Mouse (Mus musculus) T-helper 2 cell (primary cell): Measurements from ENCODE around the gene Tceanc.
"Not testable (repeated sequence)": the region's sequence is repeated elsewhere in the genome, so short reads cannot be mapped to it uniquely, and the experiment has no call there.

Experiments used
- in situ Hi-C: fragments of 300-600 bp; cut with MboI, MseI; formaldehyde crosslinking; loops from one replicate; pipeline ENCODE4 v1.15.1; 2025; ENCODE audit warnings: high pct_unique_total_duplicates

Tceanc gene

GRCm38 (mm10) chrX:166518345-166518744, at the start of gene Tceanc:
Tceanc (minus strand) TSS chrX:166518567.
- in situ Hi-C loops = no loop called here

DNA sequence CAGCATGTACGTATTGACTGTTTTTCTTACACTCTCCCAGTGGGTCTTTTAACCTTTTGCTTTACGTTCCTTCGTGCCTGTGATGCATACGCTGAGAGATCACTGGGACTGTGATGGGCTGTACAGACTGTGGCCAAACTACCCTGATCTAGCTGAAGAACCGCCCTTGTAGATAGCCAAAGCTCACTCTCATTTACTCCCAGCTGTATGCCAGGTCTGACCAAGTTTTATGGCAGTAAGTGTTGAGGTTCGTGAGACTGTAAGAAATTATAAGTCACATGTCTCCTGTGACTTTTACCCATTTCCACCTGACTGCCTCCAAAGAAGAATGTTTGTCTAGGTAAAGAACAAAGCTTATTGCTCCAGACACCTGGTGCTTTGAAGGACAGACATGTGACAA, 47.6 kb upstream of the Tceanc start:
- in situ Hi-C loops = no loop called here

DNA sequence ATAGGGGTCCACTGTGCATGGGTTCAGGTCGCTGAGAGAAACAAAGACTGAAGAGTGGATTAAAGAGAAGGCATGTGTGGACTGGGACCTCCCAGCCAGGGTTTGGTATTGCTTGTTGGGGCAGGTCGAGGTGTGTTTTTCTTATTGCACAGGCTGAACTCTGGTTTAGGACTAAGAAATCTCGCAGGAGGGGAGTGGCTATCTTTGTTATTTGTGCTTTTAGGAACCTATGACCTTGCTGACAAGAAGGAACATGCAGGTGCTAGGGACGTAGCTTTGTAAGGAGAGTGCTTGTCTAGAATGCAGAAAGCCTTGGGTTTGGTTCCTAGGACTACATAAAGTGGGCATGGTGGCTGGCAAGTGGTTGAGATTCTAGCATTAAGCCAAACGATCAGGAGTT, 47.0 kb upstream of the Tceanc start:
- in situ Hi-C loops = no loop called here

DNA sequence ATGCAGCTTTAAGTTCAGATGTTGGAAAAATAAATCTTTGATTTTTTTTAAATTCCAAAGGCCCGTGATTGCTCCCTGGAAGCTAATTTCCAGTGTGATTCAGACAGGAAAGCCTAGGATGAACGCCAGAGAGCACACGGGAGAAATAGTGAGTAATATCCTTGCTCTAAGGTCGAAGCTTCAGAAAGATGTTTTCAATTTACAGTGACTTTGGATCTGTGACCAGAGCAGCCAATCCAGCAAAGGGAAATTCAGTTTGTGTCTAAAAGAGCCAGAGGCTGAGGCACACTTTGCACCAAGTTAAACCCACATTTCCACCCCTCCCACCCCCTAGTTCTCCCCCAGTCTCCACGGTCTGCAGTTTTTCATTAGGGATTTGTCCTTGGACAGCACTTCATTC, 46.5 kb upstream of the Tceanc start:
- in situ Hi-C loops = no loop called here

GRCm38 (mm10) chrX:166559333-166559732, 41.0 kb upstream of the Tceanc start:
- in situ Hi-C loops = no loop called here

DNA sequence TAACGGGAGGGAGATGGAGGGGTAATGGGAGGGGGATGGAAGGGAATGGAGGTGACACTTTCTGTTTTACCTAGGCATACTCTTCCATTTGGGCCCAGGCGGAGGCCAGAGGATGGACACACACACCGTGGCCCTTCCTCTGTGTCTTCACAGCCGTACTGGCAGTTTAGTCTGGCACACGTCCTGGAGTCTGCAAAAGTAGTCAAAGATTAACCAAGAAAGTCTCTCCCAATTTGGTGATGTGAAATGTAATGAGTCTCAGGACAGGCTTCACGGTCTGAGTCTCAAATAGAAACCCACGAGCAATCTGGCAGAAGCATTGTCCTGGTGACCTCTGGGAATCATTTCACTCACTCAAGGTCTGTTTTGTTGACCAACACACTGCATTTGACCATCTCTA, 34.0 kb upstream of the Tceanc start:
- in situ Hi-C loops = no loop called here

DNA sequence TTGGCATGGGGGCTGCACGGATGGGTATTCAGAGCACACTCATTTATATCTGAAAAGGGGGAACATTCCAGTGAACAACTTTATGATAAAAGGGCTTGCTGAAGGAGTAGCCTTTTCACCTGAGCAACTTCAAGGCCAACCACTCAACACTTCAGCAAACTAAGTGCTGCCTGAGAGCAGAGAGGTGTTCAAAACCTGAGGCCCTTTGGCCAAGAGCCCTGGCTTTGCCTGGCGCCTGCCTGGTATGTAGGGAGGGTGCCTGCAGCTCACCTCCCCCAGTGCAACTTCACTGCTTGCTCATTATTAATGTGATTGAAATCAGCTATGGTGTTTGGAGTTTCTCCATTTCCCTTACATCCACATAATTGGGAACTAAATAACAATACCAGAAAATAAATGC, 28.1 kb upstream of the Tceanc start:
- in situ Hi-C loops = no loop called here

DNA sequence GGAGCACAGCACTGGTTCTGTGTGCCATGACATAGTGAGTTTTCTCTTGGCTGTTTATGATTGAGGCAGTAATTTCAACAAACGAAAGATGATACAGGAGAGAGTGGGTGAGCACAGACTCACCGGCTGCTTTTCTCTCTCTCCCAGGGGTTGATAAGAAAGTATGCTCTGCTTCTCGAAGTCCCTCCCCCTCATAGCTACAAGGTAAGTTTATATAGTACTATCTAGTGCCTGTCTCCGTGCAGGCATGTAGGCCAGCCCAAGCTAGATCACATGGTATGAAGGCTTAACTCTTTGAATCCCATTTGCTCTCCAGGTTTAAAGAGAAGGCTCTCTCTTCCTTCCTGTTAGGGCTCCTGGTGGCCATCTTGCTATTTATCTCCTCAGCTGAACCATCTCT, 16.8 kb upstream of the Tceanc start:
- in situ Hi-C loops = loop anchor here (10.0 kb wide), 1 partner anchor 830 kb away; no protein-coding TSS in a partner anchor

- in situ Hi-C loops = loop anchor here (10.0 kb wide), 1 partner anchor 829 kb away; no protein-coding TSS in a partner anchor
Observed at GRCm38 (mm10) chrX:166533432-166533831, 15.1 kb upstream of the Tceanc start.

GRCm38 (mm10) chrX:166531671-166532070, 13.3 kb upstream of the Tceanc start:
- in situ Hi-C loops = loop anchor here (10.0 kb wide), 1 partner anchor 827 kb away; no protein-coding TSS in a partner anchor

GRCm38 (mm10) chrX:166528126-166528525, 9.8 kb upstream of the Tceanc start:
- in situ Hi-C loops = no loop called here

GRCm38 (mm10) chrX:166525637-166526315, 7.4 kb upstream of the Tceanc start:
- in situ Hi-C loops = no loop called here

- in situ Hi-C loops = no loop called here
Observed at GRCm38 (mm10) chrX:166520782-166521181, 2.4 kb upstream of the Tceanc start.

- in situ Hi-C loops = no loop called here
Observed at GRCm38 (mm10) chrX:166516631-166517030, 1.7 kb downstream of the Tceanc start.

DNA sequence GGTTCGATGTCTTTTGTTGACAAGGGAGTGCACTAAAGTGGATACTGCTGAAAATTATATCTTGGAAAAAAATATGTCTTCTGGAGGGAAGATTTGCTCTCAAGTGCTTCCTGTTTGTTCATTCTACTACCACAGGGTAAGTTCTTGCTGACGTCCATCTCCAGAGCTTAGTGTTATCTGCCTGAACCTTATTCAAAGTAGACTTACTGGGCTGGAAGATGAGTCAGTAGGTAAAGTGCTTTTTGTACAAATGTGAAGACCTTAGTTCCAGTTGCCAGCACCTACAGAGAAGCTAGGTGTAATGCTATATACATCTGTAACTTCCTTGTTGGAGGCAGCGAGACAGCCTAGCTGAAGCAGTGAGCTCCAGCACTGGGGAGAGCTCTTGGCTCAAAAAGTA, 2.4 kb downstream of the Tceanc start:
- in situ Hi-C loops = no loop called here

DNA sequence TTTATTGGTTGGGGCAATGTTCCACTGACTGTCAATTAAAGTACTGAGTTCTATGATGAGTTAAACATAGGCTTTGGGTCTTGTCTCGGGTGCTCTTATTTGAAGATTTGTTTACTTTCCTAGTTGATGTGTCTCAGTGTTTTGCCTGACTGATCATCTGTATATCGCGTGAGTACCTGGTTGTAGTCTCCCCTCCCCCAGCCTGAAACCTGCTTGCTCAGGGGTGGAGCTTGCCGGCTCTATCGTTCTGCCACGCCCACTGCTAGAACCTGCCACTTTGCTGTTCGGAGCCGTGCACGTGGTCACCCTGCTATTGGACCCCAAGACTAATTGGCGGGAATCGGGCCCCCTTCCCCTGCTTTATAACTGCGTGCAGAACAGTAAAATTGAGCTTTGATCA, 4.3 kb downstream of the Tceanc start:
- in situ Hi-C loops = not testable (repeated sequence)

DNA sequence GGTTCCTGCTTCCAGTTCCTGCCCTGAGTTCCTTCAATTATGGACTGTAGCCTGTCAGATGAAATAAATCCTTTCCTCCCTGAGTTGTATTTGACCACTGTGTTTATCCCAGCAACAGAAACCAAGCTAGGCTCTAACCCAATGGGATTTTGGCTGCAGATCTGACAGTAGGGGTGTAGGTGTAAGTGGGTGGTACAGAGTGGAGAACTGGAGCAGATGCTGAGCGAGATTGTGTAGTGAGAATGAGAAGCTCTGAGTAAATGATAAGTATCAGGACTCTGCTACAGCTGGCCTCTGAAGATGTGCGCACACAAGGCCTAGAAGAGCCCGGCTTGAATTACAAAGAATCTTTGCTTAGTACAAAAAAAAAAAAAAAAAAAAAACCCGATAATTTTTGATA, 6.3 kb downstream of the Tceanc start:
- in situ Hi-C loops = no loop called here

DNA sequence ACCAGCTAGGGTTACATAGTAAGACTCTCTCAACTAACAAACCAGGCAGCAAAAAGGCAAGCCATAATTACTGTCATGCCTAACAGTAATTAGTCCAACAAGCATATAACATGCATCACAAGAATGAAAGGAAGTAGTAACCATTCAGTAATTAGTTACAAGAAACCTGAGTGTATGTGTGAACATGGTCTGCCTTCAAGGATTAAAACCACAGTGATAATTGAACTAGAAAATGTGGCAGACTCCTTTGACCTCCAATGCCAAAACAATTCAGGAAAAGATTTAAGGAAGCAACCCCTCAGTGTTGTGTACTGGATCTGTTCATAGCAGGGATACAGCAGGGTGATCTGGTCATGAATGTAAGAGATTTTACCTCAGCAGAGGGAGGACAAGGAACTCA, 7.3 kb downstream of the Tceanc start:
- in situ Hi-C loops = no loop called here

DNA sequence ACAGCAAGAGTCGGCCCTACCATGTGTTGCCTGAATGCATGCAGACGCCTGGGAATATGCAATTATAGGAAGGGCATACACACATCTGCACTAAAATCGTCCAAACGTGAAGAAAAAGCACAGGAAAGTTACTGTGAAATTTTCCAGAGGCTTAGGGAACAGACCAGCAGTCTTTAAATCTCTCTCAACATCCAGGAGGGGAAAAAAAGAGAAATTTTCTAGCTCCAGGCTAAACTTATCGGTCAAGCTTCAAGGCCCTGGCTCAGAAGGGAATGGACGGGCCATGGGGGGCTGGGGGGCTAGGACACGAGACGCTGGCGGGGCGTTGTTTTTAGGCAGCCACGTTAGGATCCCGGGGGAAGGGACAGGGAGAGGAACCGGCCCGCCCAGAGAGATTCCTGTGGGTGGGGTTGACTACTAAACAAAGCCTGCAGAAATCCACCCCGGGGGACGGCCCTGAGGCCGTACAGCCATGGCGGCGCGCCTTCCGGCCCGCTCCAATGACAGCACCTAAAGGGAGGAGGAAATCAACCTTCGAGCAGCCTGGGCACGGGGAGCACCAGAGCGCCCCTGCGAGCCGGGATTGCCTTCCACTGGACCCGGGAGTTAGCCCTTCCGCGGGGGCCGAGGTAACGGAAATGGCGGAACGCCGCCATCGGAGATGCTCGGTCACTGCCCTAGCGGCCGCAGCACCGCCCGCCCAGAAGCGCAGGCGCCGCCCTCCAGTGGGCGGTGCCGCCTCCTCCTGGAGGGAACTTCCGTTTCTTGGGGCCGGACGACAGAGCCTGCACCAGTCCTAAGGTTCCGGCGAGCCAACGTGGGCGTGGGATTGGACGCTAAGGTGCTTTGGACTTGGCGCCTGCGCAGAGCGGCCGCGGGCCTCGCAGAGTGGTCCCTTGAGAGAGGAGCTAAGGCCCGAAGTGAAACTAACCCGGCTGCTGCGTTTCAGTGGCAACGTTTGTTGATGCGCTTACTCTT, 8.3 kb downstream of the Tceanc start:
- in situ Hi-C loops = no loop called here

DNA sequence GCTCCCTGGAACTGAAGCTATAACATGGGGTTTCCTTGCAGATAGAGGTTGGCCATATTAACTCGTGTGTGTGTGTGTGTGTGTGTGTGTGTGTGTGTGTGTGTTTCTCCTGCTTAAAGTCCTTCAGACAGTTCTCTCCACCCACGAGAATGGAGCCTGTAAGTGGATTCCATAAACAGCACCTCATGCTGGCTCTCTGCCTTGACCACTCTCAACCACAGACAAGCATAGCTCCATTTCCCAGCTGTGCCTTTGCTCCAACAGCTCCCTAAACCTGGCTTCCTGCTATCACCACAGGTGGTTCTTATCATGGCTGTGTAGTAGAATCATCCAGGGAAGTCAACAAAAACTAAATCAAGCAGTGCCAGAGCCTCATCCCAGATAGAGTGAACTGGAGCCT, 13.9 kb downstream of the Tceanc start:
- in situ Hi-C loops = no loop called here

DNA sequence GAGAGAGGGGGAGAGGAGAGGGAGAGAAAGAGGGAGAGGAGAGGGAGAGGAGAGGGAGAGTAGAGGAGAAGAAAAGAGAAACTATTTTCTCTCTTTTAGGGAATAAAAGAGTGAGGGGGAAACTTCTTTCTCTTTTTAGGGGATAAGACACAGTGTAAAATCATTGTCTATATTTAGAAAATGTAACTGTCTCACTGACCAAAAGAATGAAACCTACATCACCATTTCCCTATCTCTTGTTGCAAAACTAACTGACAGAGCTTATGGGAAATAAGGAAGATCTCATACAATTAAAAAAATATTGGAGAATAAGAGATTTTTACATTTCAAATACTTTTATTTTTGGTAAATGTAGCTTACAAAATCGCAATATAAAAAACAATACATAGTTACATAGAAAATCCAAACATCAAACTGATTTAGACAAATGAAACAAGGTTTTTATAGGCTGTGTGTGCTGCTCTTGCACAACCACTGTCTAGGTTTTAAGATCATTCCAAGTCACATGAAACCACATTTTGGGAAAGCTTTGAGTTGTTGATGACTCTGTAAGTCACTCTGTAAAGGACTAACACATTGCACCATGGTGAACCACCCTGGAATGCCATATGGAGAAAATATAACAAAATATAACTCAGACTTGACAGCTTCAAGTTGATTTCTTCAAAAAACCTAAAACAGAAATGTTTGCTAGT, 18.7 kb downstream of the Tceanc start:
- in situ Hi-C loops = no loop called here

DNA sequence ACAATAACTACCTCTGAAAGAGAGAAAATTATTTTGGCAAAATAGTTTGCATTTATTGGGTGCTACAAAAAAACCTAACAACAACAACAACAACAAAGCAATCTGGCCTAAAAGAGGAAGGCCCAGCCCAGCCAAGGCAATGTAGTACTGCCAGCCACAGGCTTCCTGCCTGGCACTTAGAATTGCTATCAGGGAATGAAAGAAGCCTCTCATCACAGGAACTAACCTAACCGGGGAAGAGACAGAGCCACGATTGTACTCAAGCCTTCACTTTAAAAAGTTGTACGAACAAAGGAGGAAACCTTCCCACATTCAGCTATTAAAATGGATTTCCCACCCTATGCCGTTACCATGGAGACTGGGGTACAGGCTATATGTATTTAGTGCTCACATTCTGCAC, 20.6 kb downstream of the Tceanc start:
- in situ Hi-C loops = no loop called here
